Mouse (Mus musculus) embryo, embryonic 10.5 days (tissue): Measurements from ENCODE around the gene Fbxw16.
"Not testable (repeated sequence)": the region's sequence is repeated elsewhere in the genome, so short reads cannot be mapped to it uniquely, and the experiment has no call there.

Experiments
- DNase-seq: peaks from one replicate; pipeline ENCODE4 v3.0.0-alpha.2; 2015; ENCODE audit warnings: low spot score

The Fbxw16 gene

DNA sequence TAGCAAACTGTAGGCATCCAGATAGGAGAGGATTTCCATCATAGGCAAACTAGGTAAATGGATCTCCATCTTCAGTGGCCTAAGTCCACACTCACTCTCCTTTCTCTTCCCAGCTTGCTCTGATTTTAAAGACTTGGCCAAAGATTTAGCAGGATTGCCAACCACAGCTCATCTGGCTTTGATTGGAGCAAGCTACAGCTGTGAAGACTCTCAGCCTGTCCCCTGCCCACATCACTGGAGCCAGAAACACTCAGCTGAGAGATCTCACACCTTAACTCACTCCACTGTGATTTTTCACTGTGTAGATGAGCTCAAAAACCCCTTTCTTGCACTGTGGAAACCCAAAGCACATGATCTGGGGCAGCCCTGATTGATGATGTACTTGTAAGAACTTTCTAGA is at the start of gene Fbxw16:
Fbxw16 (minus strand) TSS at position 101 of the 400 bp plus-strand sequence.
- no peak for DNase-seq

DNA sequence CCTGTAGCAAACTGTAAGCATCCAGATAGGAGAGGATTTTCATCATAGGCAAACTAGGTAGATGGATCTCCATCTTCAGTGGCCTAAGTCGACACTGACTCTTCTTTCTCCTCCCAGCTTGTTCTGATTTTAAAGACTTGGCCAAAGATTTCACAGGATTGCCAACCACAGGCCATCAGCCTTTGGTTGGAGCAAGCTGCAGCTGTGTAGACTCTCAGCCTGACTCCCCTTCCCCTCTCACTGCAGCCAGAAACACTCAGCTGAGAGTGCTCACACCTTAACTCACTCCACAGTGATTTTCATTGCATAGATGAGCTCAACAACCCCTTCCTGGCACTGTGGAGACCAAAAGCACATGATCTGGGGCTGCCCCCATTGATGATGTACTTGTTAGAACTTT is 46.8 kb upstream of the Fbxw16 start, which contains the start of gene Fbxw19:
Fbxw19 (minus strand) TSS at position 101 of the 400 bp plus-strand sequence.
- DNase-seq = not testable (repeated sequence)

DNA sequence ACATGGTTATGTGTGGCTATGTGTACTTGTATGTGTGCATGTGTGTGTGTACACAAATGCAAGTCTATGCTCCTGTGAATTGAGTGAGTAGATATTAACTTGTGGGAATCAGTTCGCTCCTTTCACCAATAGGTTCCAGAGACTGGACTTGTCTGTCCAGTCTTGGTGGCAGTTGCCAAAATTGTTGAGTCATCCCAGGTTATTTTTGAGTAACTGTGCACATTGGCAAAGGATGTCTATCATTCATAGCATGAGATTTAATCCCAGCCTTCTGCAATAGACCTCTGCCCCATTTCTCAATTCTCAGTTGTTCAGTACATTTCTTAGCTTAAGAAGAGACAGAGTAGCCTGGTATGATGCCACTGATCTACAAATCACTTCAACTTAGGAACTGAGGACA is 16.0 kb downstream of the Fbxw16 start:
- no peak for DNase-seq

DNA sequence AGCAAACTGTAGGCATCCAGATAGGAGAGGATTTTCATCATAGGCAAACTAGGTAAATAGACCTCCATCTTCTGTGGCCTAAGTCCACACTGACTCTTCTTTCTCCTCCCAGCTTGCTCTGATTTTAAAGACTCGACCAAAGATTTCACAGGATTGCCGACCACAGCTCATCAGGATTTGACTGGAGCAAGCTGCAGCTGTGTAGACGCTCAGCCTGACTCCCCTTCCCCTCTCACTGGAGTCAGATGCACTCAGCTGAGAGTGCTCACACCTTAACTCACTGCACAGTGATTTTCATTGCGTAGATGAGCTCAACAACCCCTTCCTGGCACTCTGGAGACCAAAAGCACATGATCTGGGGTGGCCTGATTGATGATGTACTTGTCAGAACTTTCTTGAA is 44.7 kb downstream of the Fbxw16 start, which contains the start of gene Fbxw22:
Fbxw22 (minus strand) TSS at position 101 of the 400 bp plus-strand sequence.
- DNase-seq = not testable (repeated sequence)
